Comparison of ENCODE assay signal across 10 mouse cellular contexts in genomic region chr1:23270910-23271822, GRCm38 (mm10).
DNase-seq lines count a peak whose midpoint lies in the region; ATAC-seq and TF ChIP-seq lines count a peak whose summit lies in the region.
"Had no signal": no experiment of that assay in that cellular context is flagged by ENCODE, and none has a peak within 500 bp of the region (broad histone marks: within the 10 kb centered on the region; RNA-seq: fewer than 3 reads in every experiment).

No protein-coding gene starts in this region.

- H3K9me3 ChIP-seq in lung, postnatal 0 days (ENCODE audit: low read length) = no peaks in the 10 kb centered on the region
- H3K9me3 ChIP-seq: midbrain, embryonic 15.5 days had no signal

- H3K27ac ChIP-seq in heart, adult 2 months = peak overlapping the region; percentile 59
- H3K27ac ChIP-seq in lung, postnatal 0 days (ENCODE audit: low read length) = peak overlapping the region; percentile 43
- H3K27ac ChIP-seq: midbrain, embryonic 15.5 days had no signal

- WGBS in heart, adult 2 months = 14% methylated on average over 6 of the region's 6 CpGs
- WGBS in lung, postnatal 0 days = 10% methylated on average over 6 of the region's 6 CpGs

- no peak overlapping the region for H3K9ac ChIP-seq in heart, adult 2 months (ENCODE audit: low read depth, low read length)
- no peak overlapping the region for H3K9ac ChIP-seq in lung, postnatal 0 days (replicated peaks; ENCODE audit: low read depth)
- H3K9ac ChIP-seq: midbrain, embryonic 15.5 days had no signal

- peak; percentile 84 for ATAC-seq in lung, postnatal 0 days
- ATAC-seq: forebrain, embryonic 16.5 days; midbrain, embryonic 15.5 days had no signal

- H3K4me3 ChIP-seq in heart, adult 2 months = peak overlapping the region; percentile 9; the same call in 1 of the 2 replicates
- no peak overlapping the region; the same call in 1 of the 2 replicates for H3K4me3 ChIP-seq in lung, postnatal 0 days (ENCODE audit: low read depth, low read length)
- H3K4me3 ChIP-seq: midbrain, embryonic 15.5 days had no signal

- H3K27me3 ChIP-seq in heart, adult 2 months (ENCODE audit: control insufficient read depth, insufficient read depth, low read length) = no peaks in the 10 kb centered on the region
- no peaks in the 10 kb centered on the region for H3K27me3 ChIP-seq in lung, postnatal 0 days (replicated peaks; ENCODE audit: insufficient read depth, low read length)
- H3K27me3 ChIP-seq: midbrain, embryonic 15.5 days had no signal

- no peak for TF ChIP-seq EP300 in heart, adult 2 months (IDR thresholded peaks at IDR 0.05; ENCODE audit: insufficient read depth, low read depth, low read length)
- TF ChIP-seq EP300 in lung, postnatal 0 days (IDR thresholded peaks at IDR 0.05) = peak; percentile 66

- no peaks in the 10 kb centered on the region; the same call in 1 of the 2 replicates for H3K79me2 ChIP-seq in heart, adult 2 months (replicated peaks; ENCODE audit: control insufficient read depth, insufficient read depth, low read length)

- TF ChIP-seq CTCF in heart, adult 2 months (IDR thresholded peaks at IDR 0.05) = no peak
- TF ChIP-seq CTCF in brain, embryonic 14.5 days (IDR thresholded peaks at IDR 0.05; ENCODE audit: borderline replicate concordance, extremely low read depth, insufficient read depth, insufficient read length) = no peak
- no peak for TF ChIP-seq CTCF in lung, postnatal 0 days (IDR thresholded peaks at IDR 0.05)

- H3K4me1 ChIP-seq in heart, adult 2 months (ENCODE audit: control insufficient read depth, insufficient read depth, low read length) = peaks cover 10% of the 10 kb centered on the region
- peaks cover 14% of the 10 kb centered on the region; the same call in 1 of the 2 replicates for H3K4me1 ChIP-seq in lung, postnatal 0 days (ENCODE audit: insufficient read depth, low read depth, low read length)
- H3K4me1 ChIP-seq: midbrain, embryonic 15.5 days had no signal

- TF ChIP-seq POLR2A in heart, adult 2 months (IDR thresholded peaks at IDR 0.05; ENCODE audit: insufficient read depth, low read depth, low read length) = no peak
- TF ChIP-seq POLR2A in brain, embryonic 14.5 days (IDR thresholded peaks at IDR 0.05; ENCODE audit: borderline replicate concordance, extremely low read depth, insufficient read depth, insufficient read length, poor library complexity, severe bottlenecking) = no peak

- DNase-seq in heart, adult 2 months = peak in 1 of 2 experiments; percentile 23
- no peak for DNase-seq in heart, postnatal 14 days
- DNase-seq in brain, embryonic 14.5 days (ENCODE audit: low read depth) = peak; percentile 23
- DNase-seq in heart, postnatal 4 days = peak; percentile 44
- DNase-seq in lung, postnatal 0 days (ENCODE audit: low spot score) = peak; percentile 84
- no peak for DNase-seq in spleen, postnatal 10 days (ENCODE audit: low spot score in 2 of 2)
- DNase-seq in cerebellum, postnatal 36 days = no peak
- no peak for DNase-seq in frontal cortex, adult 2 months (ENCODE audit: extremely low spot score in 1 of 2, low spot score in 1 of 2)

- intact Hi-C loops in heart, adult 2 months (cut with DNase I) = loop anchor here (2.0 kb wide), 1 partner anchor 14 kb away; no protein-coding TSS in a partner anchor
- intact Hi-C loops in heart, postnatal 14 days (cut with DNase I) = loop anchor here (5.0 kb wide), 1 partner anchor 84 kb away; no protein-coding TSS in a partner anchor

- peak overlapping the region; percentile 12; the same call in 1 of the 2 replicates for H3K4me2 ChIP-seq in lung, postnatal 0 days (replicated peaks; ENCODE audit: low read depth, low read length)
- H3K4me2 ChIP-seq: midbrain, embryonic 15.5 days had no signal

- H3K36me3 ChIP-seq in heart, adult 2 months (ENCODE audit: control insufficient read depth, insufficient read depth, low read length) = peaks cover 54% of the 10 kb centered on the region
- no peaks in the 10 kb centered on the region for H3K36me3 ChIP-seq in lung, postnatal 0 days (ENCODE audit: insufficient read depth, low read length)
- H3K36me3 ChIP-seq: midbrain, embryonic 15.5 days had no signal

Comparison
In these comparisons a context has a peak if more than half of its experiments do, and no peak if none do; other contexts are left out.
1. DNase-seq: peak in brain, embryonic 14.5 days (single experiment), heart, postnatal 4 days (single experiment) and lung, postnatal 0 days (single experiment); none in heart, postnatal 14 days (0 of 2), spleen, postnatal 10 days (0 of 2), cerebellum, postnatal 36 days (0 of 2) and frontal cortex, adult 2 months (0 of 2).